Mouse (Mus musculus): ENCODE results near the gene Usp32. TPM values are rescaled to one million over a fixed set of nuclear protein-coding genes. Genes with fewer than 3 reads are reported as not detected.

Usp32 gene
- total RNA-seq, 2 experiments from 2014 or later = 116 to 119 TPM

DNA sequence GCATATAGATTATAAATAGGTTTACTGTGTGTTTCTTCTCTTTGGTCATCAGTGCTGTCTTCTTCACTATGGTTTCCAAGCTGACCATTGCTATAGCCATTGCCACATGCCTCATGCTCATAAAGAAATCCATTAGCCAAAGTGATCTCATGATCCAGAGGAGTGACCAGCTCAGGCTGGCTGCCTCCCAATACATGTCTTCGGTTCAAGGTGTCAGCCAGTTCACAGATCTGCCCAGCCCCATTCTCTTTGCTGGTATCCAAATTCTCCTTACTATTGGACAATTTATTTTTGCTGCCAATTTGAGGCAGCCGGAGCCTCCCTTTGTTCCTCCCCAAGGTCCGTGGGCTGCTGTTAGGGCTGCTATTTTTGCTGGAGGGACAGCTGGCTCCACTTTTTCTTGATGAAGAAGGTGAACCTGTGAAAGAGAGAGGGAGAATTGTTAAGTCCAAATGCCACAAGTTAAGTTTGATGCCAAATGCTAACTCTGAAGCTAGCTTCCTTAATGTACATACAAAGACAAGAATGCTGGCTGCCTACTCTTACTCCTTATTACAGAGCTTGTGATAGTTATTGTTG lies 151.5 kb downstream of the Usp32 start:
- DNase-seq (ENCODE audit: low spot score in 2 of 2) = peak; percentile 46 to 52

DNA sequence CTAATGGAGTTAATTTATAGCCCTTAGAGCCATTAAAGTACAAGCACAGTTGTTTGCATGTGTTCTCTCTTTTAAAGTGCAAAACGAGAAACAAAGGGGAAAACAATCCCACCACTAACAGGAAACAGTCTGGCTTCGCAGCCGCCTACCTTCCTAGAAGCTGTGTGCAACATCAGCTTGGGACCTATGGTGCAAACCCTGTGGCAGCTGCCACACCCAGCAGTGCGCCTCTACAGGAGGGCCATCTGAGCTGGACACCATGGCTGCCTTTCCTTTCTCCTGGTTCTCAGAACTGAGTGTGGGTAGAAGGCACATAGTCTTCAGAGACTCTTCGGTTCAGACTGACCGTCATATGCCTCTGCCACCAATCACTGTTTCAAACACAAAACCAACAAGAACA lies 154.5 kb downstream of the Usp32 start:
- no peak for DNase-seq (ENCODE audit: low spot score in 2 of 2)

DNA sequence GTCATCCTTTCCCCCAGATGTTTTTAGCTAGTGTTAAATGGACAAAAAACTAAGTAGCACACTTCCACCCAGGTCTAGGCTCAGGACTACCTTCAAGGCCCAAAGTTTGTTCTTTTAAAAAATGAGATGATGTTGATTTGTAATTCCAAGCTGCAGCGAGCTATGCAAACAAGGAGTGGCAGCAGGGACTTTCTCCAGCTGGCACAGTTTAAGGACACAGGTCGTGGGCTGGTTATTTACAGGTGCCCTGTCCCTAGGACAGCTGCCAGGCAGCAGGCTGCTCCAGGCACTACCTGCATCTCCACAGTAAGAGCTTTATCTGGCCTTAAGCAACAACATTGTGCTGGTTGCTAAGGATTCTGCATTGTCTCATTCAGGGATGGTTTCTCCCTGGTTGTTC lies 159.3 kb downstream of the Usp32 start:
- DNase-seq (ENCODE audit: low spot score in 2 of 2) = no peak

DNA sequence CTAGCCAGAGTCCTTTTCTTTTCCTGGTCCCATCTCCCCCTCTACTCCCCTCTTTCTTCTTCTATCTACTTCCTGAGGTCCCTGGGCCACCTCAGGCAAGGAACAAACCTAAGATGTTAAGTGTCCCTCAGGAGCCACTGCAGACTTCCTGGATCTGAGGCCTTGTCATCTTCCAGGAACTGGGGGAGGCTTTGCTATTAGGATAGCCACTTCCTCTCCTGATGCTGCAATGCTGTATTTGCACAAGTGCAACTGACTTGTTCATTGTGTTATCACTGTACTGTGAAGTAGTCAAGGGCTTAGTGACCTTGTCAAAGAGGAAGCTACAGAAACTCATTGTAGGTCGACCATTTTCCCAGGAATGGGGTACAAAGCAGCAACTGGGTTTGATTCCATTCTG lies 160.6 kb downstream of the Usp32 start:
- no peak for DNase-seq (ENCODE audit: low spot score in 2 of 2)

DNA sequence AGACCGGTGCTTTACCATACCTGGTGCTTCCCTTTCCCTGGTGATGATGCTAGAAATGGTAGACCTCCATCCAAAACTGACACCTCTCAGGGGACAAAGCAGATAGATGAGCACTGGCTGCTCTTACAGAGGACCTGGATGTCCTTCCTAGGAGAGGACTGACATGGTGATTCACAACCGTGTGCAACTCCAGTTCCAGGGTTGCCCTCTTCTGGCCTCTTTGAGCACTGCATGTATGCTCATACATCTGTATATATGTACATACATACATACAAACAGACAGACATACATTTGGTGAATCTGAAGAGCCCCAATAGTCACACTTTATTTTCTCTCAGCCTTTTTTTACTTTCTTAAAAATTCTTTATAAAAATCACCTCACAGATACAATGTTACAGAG lies 161.8 kb downstream of the Usp32 start:
- DNase-seq (ENCODE audit: low spot score in 2 of 2) = peak in 1 of 2 experiments; percentile 60

DNA sequence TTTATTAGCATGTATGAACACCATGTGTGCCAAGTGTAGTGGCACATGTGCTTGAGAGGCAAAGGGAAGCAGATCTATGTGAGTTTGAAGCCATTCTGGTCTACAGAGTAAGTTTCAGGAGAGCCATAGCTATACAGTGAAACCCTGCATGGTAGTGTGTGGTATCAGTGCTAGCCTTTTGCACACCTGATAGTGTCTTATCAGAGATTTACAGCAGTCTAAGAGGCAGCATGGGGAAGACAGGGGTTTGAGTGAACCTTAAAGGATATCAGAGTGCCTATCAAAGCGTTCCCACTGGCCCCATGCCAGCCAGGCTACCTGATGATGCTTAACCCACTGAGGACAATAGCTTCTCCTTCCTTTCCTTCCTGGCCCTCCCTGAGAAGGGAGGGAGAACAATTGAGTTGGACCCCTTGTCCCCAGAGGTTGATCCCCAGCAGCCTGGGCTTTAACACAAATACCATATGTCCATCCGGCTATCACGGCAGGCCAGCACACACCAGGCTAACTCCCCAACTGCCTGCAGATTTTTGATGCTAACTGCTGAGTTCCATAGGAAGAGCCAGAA lies 162.5 kb downstream of the Usp32 start:
- no peak for DNase-seq (ENCODE audit: low spot score in 2 of 2)

GRCm38 (mm10) chr11:84976706-84977105 lies 163.3 kb downstream of the Usp32 start:
- no peak for DNase-seq (ENCODE audit: low spot score in 2 of 2)

DNA sequence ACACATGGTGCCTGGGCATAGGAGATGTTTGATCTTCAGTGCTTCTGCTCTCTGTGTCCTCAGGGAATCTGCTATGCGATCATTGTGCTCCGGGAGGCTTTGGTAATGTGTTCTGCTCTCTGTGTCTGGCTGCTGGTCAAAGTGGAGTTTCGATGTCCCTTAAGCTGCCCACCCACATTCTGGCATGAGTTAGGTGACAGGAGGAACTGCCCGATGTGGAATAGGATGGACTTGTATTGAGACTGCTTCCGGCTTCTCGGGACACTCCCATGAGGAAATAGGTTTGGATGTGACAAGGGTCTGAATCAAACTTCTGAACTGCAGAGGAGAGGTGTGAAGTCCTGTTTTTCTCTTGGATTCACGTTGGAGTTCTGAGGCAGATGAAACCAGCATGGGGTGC lies 165.4 kb downstream of the Usp32 start:
- DNase-seq (ENCODE audit: low spot score in 2 of 2) = no peak

DNA sequence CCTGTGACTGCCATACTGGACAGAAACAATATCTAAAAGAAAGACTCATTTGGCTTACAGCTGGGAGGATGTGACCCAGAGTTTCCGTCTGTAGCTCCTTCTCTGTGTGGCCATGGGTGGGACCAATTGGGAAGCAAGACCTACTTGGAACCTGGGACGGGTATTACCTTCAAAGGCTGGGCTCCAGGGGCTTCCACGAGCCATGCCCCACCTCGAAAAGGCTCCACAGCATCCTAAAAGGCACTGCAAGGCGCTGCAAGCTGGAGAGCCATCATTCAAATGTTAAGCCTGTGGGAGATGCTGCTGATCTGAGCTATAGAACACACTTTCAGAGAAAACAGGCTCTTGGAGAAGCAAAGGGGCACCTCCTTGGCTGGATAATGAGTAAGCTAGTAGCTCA lies 166.3 kb downstream of the Usp32 start:
- no peak for DNase-seq (ENCODE audit: low spot score in 2 of 2)

GRCm38 (mm10) chr11:84972067-84972466 lies 167.9 kb downstream of the Usp32 start:
- no peak for DNase-seq (ENCODE audit: low spot score in 2 of 2)

DNA sequence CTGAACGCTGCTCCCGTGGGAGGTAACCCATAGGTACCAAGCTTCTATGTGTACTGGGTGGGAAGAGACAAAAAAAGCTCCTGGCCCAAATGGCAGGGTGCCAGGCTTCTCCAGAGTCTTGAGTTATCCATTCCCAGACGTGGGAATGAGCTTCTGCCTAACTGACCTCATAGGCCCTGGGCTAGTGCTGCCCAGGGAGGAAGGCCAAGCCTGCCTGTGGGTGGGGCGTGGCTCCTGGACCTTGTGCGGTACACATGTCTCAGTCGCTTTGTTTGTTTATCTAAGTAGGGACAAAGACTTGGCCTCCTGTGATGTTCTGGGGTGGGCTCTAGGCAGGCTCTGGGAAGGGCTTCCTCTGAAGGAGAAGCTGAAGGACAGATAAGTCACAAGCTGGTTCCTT lies 171.2 kb downstream of the Usp32 start:
- peak; percentile 39 to 64 for DNase-seq (ENCODE audit: low spot score in 2 of 2)

GRCm38 (mm10) chr11:84968309-84968708 lies 171.7 kb downstream of the Usp32 start:
- DNase-seq (ENCODE audit: low spot score in 2 of 2) = no peak

DNA sequence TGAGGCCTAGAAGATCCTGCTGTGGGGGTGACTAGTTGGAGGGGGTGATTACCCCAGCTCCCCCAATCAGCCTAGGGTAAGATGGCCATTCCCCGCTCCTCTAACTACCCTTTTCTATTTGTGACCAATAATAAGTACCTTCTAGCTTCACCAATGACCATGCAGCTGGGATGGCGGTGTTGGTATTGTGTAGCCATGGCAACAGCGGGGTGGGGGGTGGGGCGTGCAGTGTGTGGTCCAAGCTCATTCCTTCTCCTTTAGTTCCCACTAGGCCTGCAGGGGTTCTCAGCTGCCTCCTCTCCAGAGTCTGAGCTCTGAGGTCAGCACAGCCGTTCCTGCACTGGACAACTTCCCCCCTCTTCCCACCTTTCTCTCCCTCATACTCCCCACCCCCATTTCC lies 172.8 kb downstream of the Usp32 start:
- no peak for DNase-seq (ENCODE audit: low spot score in 2 of 2)

- DNase-seq (ENCODE audit: low spot score in 2 of 2) = no peak
These were observed 173.3 kb downstream of the Usp32 start for GRCm38 (mm10) chr11:84966696-84967095.

DNA sequence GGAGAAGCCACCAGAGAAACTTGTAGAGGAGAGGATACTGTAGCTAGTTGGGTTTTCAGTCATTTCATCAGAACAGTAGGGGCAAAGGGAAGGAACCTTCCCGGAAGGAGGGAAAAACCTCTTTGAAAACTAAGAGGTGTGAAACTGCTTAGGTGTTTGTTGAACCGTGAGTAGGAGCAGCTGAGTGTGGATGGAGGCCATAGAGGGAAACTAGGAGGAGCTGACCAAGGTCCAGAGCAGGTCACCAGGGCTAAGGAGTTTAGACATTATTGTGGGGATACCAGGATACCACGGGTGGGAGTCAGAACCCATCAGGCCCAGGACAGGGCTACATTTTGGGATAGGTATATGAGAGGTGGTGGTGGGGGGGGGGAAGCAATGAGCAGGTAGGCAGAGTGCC lies 176.4 kb downstream of the Usp32 start:
- DNase-seq (ENCODE audit: low spot score in 2 of 2) = no peak

DNA sequence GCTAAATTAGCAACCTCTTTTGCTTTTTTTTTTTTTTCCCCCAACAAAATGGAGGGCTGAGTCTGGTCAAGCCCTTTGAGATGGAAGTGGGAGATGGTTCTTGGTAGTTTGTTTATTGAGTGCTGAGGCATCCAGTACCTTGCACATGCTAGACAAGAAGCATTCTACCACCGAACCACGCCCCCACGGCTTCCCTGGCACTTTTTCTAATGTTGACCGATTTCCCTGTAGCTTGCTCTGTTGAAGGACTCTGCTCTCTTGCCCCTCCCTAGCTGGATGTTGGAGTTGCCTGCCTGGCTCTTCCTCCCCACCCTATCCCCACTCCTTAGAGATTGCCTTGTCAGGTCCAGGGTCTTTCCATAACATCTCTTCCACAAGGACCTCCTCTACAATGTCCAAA lies 177.4 kb downstream of the Usp32 start:
- no peak for DNase-seq (ENCODE audit: low spot score in 2 of 2)

DNA sequence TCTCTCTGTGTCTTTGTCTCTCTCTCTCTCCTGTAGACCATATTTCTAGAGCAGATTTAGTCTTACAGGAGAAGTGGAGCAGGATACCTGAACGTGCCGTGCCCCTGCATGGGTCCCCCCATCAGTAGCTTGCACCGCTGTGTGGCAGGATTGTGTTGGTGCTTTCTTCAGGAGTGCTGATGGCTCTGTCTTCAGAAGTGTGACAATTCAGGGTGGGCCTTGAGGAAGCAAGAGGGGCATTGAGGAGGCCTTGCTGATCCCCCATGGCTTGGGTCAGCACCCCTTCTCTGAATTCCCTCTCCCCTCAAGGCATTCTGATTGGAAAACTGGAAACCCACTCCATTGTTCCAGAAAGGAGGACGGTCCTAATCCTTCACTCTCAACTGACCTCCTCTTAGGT lies 178.4 kb downstream of the Usp32 start:
- DNase-seq (ENCODE audit: low spot score in 2 of 2) = no peak

- no peak for DNase-seq (ENCODE audit: low spot score in 2 of 2)
These were observed 179.2 kb downstream of the Usp32 start for GRCm38 (mm10) chr11:84960780-84961179.

DNA sequence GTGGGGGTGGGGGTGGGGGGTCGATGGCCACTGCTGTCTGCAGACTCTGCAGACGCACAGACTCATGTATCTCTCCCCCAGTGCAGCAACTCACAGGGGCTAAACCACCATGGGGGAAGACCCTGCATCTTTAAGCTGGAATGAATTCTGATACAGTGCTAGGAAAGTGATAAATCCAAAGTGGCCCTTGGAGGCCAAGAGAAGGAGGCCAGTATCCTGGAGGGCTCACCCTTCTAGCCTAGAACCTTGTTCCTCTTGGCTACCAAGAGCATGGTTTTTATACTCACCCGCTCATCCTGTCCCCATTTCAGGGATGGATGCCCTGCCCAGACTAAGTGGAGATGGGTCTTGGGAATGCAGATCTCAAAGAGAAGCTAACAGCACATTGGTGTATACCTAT lies 179.7 kb downstream of the Usp32 start:
- DNase-seq (ENCODE audit: low spot score in 2 of 2) = no peak

- no peak for DNase-seq (ENCODE audit: low spot score in 2 of 2)
These were observed 180.2 kb downstream of the Usp32 start for GRCm38 (mm10) chr11:84959701-84960181.

DNA sequence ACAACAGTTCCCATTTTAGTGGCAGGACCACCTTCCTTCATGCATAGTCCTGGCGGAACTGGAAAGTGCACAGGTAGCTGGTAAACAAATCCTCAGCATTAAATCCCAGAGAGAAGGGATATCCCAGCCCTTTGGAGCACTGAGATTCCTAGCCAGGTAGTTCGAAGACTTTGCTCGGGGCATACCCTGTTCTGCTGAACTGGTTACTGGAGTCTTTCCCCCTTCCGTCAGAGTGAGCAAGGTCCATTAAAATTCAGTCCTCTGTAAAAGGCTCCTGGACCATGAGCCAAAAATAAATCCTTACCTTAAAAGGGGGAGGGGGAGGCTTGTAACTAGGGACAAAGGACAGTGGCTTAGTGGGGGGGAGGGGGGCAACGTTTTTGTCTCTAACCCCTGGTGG lies 180.8 kb downstream of the Usp32 start:
- no peak for DNase-seq (ENCODE audit: low spot score in 2 of 2)

DNA sequence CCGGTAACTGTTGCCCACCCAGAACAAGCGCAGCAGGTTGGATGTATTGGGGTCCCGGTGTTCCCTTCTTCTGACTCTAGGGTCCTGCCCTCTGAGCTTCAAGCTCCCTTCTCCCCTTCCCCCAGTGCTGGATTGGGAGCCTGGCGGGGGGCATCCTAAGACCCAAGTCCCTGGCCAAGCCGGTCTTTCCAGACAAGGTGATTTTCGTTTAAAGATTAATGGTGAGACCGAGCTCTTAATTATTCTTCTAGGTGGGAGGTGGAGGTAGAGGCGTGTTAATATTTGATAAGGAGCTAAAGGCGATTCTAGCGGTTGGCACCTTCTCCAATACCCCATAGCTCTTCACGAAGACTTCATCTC lies 181.7 kb downstream of the Usp32 start:
- DNase-seq (ENCODE audit: low spot score in 2 of 2) = no peak

GRCm38 (mm10) chr11:84957591-84958270 lies 182.2 kb downstream of the Usp32 start, which contains the start of gene Car4:
TSS of gene Car4 (plus strand) at chr11:84957786.
- DNase-seq (ENCODE audit: low spot score in 2 of 2) = peak; percentile 48 to 50

Data from left cerebral cortex, adult 18-20 months (tissue).